Mouse (Mus musculus) left cerebral cortex, adult 8-10 months (tissue): ENCODE measurements at regions not wholly inside any gene's neighbourhood (a gene's known extent, or its start where the extent isn't known, plus 50 kb on each side); places are given as distances from the start of the nearest gene placed in this dataset.

Experiments used
- DNase-seq, 2 experiments: peaks; one replicate each; pipeline ENCODE4 v3.0.0; 2022; ENCODE audit warnings: low spot score in 2 of 2

DNA sequence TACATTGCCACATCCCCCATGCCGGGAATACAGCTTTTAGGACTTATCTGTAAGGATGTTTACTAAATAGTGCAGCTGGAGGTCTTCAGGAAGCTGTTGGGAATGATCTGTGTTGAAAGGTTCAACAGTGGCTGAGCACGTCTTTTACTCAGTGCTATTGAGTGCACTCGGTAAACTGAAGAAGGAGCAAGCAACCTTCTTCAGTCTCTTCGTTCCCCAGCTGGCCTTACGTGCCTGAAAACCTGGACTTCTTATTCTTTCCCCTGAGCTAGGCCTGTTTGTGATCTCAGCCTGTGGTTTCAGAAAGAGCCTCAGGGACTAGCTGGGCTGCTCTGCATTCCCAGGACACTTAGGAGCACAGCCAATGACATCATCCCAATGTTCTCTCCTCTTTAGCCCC lies 51.2 kb upstream of the Rhox5 start:
- no peak for DNase-seq

DNA sequence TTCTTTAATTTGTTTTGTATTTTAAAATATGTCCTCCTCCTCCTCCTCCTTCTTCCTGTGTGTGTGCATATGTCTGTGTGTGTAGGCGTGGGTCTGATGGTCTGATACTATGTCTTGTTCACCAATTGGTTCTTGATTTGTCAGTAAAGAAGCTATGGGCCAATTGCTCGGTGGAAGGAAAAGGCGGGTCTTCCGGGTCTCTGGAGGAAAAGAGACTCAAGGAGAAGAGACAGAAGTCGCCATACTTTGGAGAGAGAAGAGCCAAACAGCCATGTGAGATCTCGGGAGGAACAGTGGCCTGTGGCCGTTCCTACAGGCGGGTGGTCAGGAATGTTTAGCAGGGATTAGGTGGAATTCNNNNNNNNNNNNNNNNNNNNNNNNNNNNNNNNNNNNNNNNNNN lies 50.3 kb upstream of the Rhox5 start:
- DNase-seq: peak in 1 of 2 experiments; percentile 1
